Mouse (Mus musculus): Measurements from ENCODE around the gene Psmb2. TPM values are rescaled to one million over a fixed set of nuclear protein-coding genes. Genes with fewer than 3 reads are reported as not detected.
A peak's percentile ranks its signal among the peaks of the same experiment; 100 is the strongest.

Gene Psmb2
- polyA plus RNA-seq, 1 experiment from 2014 or later = 465 TPM

GRCm38 (mm10) chr4:126644333-126644963, 33.0 kb upstream of the Psmb2 start:
- Histone ChIP-seq H3K36me3 (ENCODE audit: control insufficient read depth, insufficient read depth, low read length) (no peaks in the 10 kb centered on the region), H3K4me1 (ENCODE audit: control insufficient read depth, insufficient read depth, low read length) (no peaks in the 10 kb centered on the region), H3K27me3 (replicated peaks; ENCODE audit: control insufficient read depth, insufficient read depth, low read length) (no peaks in the 10 kb centered on the region; the same call in 1 of the 2 replicates), H3K4me2 (ENCODE audit: low read depth, low read length) (no peak overlapping the region), H3K9ac (ENCODE audit: low read depth, low read length) (no peak overlapping the region), H3K4me3 (ENCODE audit: low read depth, low read length) (no peak overlapping the region), H3K9me3 (ENCODE audit: control insufficient read depth, low read length) (no peaks in the 10 kb centered on the region), H3K27ac (replicated peaks; ENCODE audit: low read depth, low read length) (no peak overlapping the region)
- ATAC-seq (ENCODE audit: low read depth) = no peak
- WGBS = 78% methylated on average over 10 of the region's 10 CpGs
- DNase-seq (ENCODE audit: low spot score) = no peak

- H3K27ac ChIP-seq (replicated peaks; ENCODE audit: low read depth, low read length) = no peak overlapping the region
- H3K27me3 ChIP-seq (replicated peaks; ENCODE audit: control insufficient read depth, insufficient read depth, low read length) = no peaks in the 10 kb centered on the region; the same call in 1 of the 2 replicates
- DNase-seq (ENCODE audit: low spot score) (peak; percentile 5), ATAC-seq (ENCODE audit: low read depth) (no peak)
- H3K9me3 ChIP-seq (ENCODE audit: control insufficient read depth, low read length) = no peaks in the 10 kb centered on the region
- no peak overlapping the region for H3K9ac ChIP-seq (ENCODE audit: low read depth, low read length)
- 33% methylated on average over 24 of the region's 24 CpGs for WGBS
- H3K4me2 ChIP-seq (ENCODE audit: low read depth, low read length) = no peak overlapping the region
- no peaks in the 10 kb centered on the region for H3K4me1 ChIP-seq (ENCODE audit: control insufficient read depth, insufficient read depth, low read length)
- H3K4me3 ChIP-seq (ENCODE audit: low read depth, low read length) = no peak overlapping the region
- H3K36me3 ChIP-seq (ENCODE audit: control insufficient read depth, insufficient read depth, low read length) = no peaks in the 10 kb centered on the region
These were observed 29.2 kb upstream of the Psmb2 start for GRCm38 (mm10) chr4:126647996-126648910.

GRCm38 (mm10) chr4:126653148-126653547, 24.3 kb upstream of the Psmb2 start:
- Histone ChIP-seq H3K36me3 (ENCODE audit: control insufficient read depth, insufficient read depth, low read length) (no peaks in the 10 kb centered on the region), H3K27me3 (replicated peaks; ENCODE audit: control insufficient read depth, insufficient read depth, low read length) (no peaks in the 10 kb centered on the region), H3K4me3 (ENCODE audit: low read depth, low read length) (no peak overlapping the region), H3K27ac (replicated peaks; ENCODE audit: low read depth, low read length) (no peak overlapping the region), H3K9ac (ENCODE audit: low read depth, low read length) (no peak overlapping the region), H3K4me2 (ENCODE audit: low read depth, low read length) (no peak overlapping the region), H3K4me1 (ENCODE audit: control insufficient read depth, insufficient read depth, low read length) (no peaks in the 10 kb centered on the region), H3K9me3 (ENCODE audit: control insufficient read depth, low read length) (no peaks in the 10 kb centered on the region)
- DNase-seq (ENCODE audit: low spot score) = no peak
- 82% methylated on average over 5 of the region's 5 CpGs for whole genome bisulfite sequencing
- ATAC-seq (ENCODE audit: low read depth) = no peak

DNA sequence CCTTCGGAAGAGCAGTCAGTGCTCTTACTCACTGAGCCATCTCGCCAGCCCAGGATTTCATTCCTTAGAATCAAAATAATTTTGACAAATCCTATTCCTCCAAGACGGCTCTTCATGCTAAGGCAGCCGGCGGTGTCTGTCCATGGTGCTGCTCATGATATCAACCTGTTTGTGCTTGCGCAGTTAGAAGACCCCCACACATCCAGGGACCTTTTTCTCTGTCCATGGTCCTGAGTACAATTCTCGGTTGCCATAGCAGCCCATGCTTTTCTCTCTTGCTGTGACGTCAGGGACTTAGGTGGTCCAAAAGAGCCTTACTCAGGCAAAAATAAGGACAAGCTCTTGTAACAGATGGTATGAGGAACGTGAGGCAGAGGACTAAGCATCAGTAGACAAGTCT, 22.1 kb upstream of the Psmb2 start:
- Histone ChIP-seq H3K4me1 (ENCODE audit: control insufficient read depth, insufficient read depth, low read length) (no peaks in the 10 kb centered on the region), H3K4me2 (ENCODE audit: low read depth, low read length) (no peak overlapping the region), H3K4me3 (ENCODE audit: low read depth, low read length) (no peak overlapping the region), H3K27ac (replicated peaks; ENCODE audit: low read depth, low read length) (no peak overlapping the region), H3K27me3 (replicated peaks; ENCODE audit: control insufficient read depth, insufficient read depth, low read length) (no peaks in the 10 kb centered on the region), H3K9me3 (ENCODE audit: control insufficient read depth, low read length) (no peaks in the 10 kb centered on the region), H3K9ac (ENCODE audit: low read depth, low read length) (no peak overlapping the region), H3K36me3 (ENCODE audit: control insufficient read depth, insufficient read depth, low read length) (no peaks in the 10 kb centered on the region)
- DNase-seq (ENCODE audit: low spot score) (peak; percentile 95), ATAC-seq (ENCODE audit: low read depth) (peak; percentile 86; the same call in 1 of the 2 replicates)
- 6% methylated on average over 9 of the region's 9 CpGs for WGBS

- no peak for DNase-seq (ENCODE audit: low spot score)
- no peak overlapping the region for H3K27ac ChIP-seq (replicated peaks; ENCODE audit: low read depth, low read length)
- no peak for ATAC-seq (ENCODE audit: low read depth)
- H3K36me3 ChIP-seq (ENCODE audit: control insufficient read depth, insufficient read depth, low read length) = no peaks in the 10 kb centered on the region
- no peaks in the 10 kb centered on the region for H3K27me3 ChIP-seq (replicated peaks; ENCODE audit: control insufficient read depth, insufficient read depth, low read length)
- no peak overlapping the region for H3K4me2 ChIP-seq (ENCODE audit: low read depth, low read length)
- no peak overlapping the region for H3K9ac ChIP-seq (ENCODE audit: low read depth, low read length)
- no peaks in the 10 kb centered on the region for H3K4me1 ChIP-seq (ENCODE audit: control insufficient read depth, insufficient read depth, low read length)
- H3K4me3 ChIP-seq (ENCODE audit: low read depth, low read length) = no peak overlapping the region
- no peaks in the 10 kb centered on the region for H3K9me3 ChIP-seq (ENCODE audit: control insufficient read depth, low read length)
- WGBS = 83% methylated on average over 7 of the region's 7 CpGs
These were observed 16.2 kb upstream of the Psmb2 start for GRCm38 (mm10) chr4:126661249-126661648.

DNA sequence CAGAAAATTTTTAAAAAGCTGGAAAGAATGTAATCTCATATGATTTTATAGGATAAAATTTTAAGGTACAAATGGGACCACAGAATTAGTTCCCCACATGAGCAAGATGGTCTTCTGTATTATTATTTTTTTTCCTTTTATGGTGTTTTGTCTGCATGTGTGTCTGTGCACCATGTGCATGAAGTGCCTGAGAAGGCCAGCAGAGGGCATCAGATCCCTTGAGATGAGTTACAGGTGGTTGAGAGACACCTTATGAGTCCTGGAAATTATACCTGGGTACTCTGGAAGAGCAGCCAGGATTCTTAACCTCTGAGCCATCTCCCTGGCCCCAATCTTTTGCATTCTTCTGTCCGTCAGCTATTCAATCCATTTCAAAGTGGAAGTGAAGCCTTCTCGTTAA, 10.4 kb upstream of the Psmb2 start:
- ATAC-seq (ENCODE audit: low read depth) (no peak), DNase-seq (ENCODE audit: low spot score) (no peak)
- no peaks in the 10 kb centered on the region for H3K36me3 ChIP-seq (ENCODE audit: control insufficient read depth, insufficient read depth, low read length)
- no peak overlapping the region for H3K9ac ChIP-seq (ENCODE audit: low read depth, low read length)
- H3K4me1 ChIP-seq (ENCODE audit: control insufficient read depth, insufficient read depth, low read length) = no peaks in the 10 kb centered on the region
- no peak overlapping the region for H3K4me3 ChIP-seq (ENCODE audit: low read depth, low read length)
- 91% methylated on average over 2 of the region's 2 CpGs for WGBS
- H3K27me3 ChIP-seq (replicated peaks; ENCODE audit: control insufficient read depth, insufficient read depth, low read length) = no peaks in the 10 kb centered on the region
- no peak overlapping the region for H3K4me2 ChIP-seq (ENCODE audit: low read depth, low read length)
- H3K27ac ChIP-seq (replicated peaks; ENCODE audit: low read depth, low read length) = no peak overlapping the region
- H3K9me3 ChIP-seq (ENCODE audit: control insufficient read depth, low read length) = no peaks in the 10 kb centered on the region

DNA sequence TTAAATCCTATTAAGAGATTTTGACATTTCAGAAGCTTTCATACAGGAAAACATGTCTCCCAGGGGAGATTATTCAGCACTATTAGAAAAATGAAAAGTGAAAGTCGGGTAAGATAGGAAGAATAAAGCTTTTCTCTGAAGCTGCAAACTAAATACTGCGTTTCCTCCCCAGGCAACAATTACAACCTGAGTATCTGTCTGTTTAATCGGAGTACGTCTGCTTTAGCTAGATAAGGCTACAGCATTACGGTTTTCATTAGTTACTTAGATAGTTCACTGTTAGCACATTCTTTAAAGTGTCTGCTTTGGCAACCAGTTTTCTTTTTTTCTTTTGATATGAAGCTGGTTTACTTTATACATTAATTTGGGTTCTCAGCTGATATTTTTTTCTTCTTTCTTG, 4.9 kb downstream of the Psmb2 start:
- H3K27ac ChIP-seq (replicated peaks; ENCODE audit: low read depth, low read length) = no peak overlapping the region
- WGBS = 86% methylated on average over 5 of the region's 5 CpGs
- H3K27me3 ChIP-seq (replicated peaks; ENCODE audit: control insufficient read depth, insufficient read depth, low read length) = no peaks in the 10 kb centered on the region

GRCm38 (mm10) chr4:126683084-126683483, 5.7 kb downstream of the Psmb2 start:
- Histone ChIP-seq H3K4me2 (ENCODE audit: low read depth, low read length) (no peak overlapping the region), H3K27ac (replicated peaks; ENCODE audit: low read depth, low read length) (no peak overlapping the region), H3K9me3 (ENCODE audit: control insufficient read depth, low read length) (no peaks in the 10 kb centered on the region), H3K27me3 (replicated peaks; ENCODE audit: control insufficient read depth, insufficient read depth, low read length) (no peaks in the 10 kb centered on the region), H3K36me3 (ENCODE audit: control insufficient read depth, insufficient read depth, low read length) (peaks cover 41% of the 10 kb centered on the region), H3K4me3 (ENCODE audit: low read depth, low read length) (no peak overlapping the region), H3K9ac (ENCODE audit: low read depth, low read length) (no peak overlapping the region), H3K4me1 (ENCODE audit: control insufficient read depth, insufficient read depth, low read length) (peaks cover 5% of the 10 kb centered on the region; the same call in 1 of the 2 replicates)
- no peak for DNase-seq (ENCODE audit: low spot score)
- no peak; the same call in 1 of the 2 replicates for ATAC-seq (ENCODE audit: low read depth)
- WGBS = 65% methylated on average over 3 of the region's 3 CpGs

More for the DNA sequence above, 4.9 kb downstream of the Psmb2 start:
- Histone ChIP-seq H3K4me2 (ENCODE audit: low read depth, low read length) (no peak overlapping the region), H3K36me3 (ENCODE audit: control insufficient read depth, insufficient read depth, low read length) (peaks cover 33% of the 10 kb centered on the region), H3K9me3 (ENCODE audit: control insufficient read depth, low read length) (no peaks in the 10 kb centered on the region), H3K4me1 (ENCODE audit: control insufficient read depth, insufficient read depth, low read length) (peaks cover 6% of the 10 kb centered on the region; the same call in 1 of the 2 replicates), H3K9ac (ENCODE audit: low read depth, low read length) (no peak overlapping the region), H3K4me3 (ENCODE audit: low read depth, low read length) (no peak overlapping the region)
- no peak for DNase-seq (ENCODE audit: low spot score)
- ATAC-seq (ENCODE audit: low read depth) = no peak
